Mouse (Mus musculus): ENCODE data around the gene Spsb3. TPM values are rescaled to one million over a fixed set of nuclear protein-coding genes. Genes with fewer than 3 reads are reported as not detected.

Gene Spsb3
- polyA plus RNA-seq (2012; rRNA removed) = 112 and 128 TPM in 2 replicates

GRCm38 (mm10) chr17:24886134-24886931 lies at the start of gene Spsb3, which contains the start of gene Nubp2:
Spsb3 (plus strand) TSS chr17:24886643.
Nubp2 (minus strand) TSS chr17:24886349.

GRCm38 (mm10) chr17:24839842-24840241 lies 46.6 kb upstream of the Spsb3 start, which contains the start of gene Hagh:
Hagh (plus strand) TSS chr17:24840143.

GRCm38 (mm10) chr17:24850065-24850772 lies 36.2 kb upstream of the Spsb3 start, which contains the start of gene Fahd1:
Fahd1 (minus strand) TSS chr17:24850364.

GRCm38 (mm10) chr17:24865776-24866175 lies 20.7 kb upstream of the Spsb3 start, which contains the start of gene Igfals:
Igfals (plus strand) TSS chr17:24865997.

GRCm38 (mm10) chr17:24894995-24895547 lies 8.6 kb downstream of the Spsb3 start, which contains the start of the genes Eme2 and Mrps34:
Eme2 (minus strand) TSS chr17:24895087.
Mrps34 (plus strand) TSS chr17:24895116.

GRCm38 (mm10) chr17:24896241-24896992 lies 10.0 kb downstream of the Spsb3 start, which contains the start of gene Nme3:
Nme3 (plus strand) TSS chr17:24896500.

GRCm38 (mm10) chr17:24936259-24937237 lies 50.1 kb downstream of the Spsb3 start, which contains the start of gene Mapk8ip3:
Mapk8ip3 (minus strand) TSS chr17:24936977.

Other genes with a start within 250 kb of the Spsb3 start
- 81.0 and 93.6 TPM in 2 replicates for gene Slc9a3r2, start 236.3 kb upstream of the Spsb3 start, polyA plus RNA-seq (2012; rRNA removed)
- gene Npw, start 228.2 kb upstream of the Spsb3 start, polyA plus RNA-seq (2012; rRNA removed) = 0.44 and 0.66 TPM in 2 replicates
- 124 and 127 TPM in 2 replicates for gene Zfp598, start 217.0 kb upstream of the Spsb3 start, polyA plus RNA-seq (2012; rRNA removed)
- gene Syngr3, start 196.7 kb upstream of the Spsb3 start, polyA plus RNA-seq (2012; rRNA removed) = 4.1 and 4.6 TPM in 2 replicates
- 59.1 and 69.9 TPM in 2 replicates for gene Gfer, start 190.5 kb upstream of the Spsb3 start, polyA plus RNA-seq (2012; rRNA removed)
- 235 and 246 TPM in 2 replicates for gene Noxo1, start 190.4 kb upstream of the Spsb3 start, polyA plus RNA-seq (2012; rRNA removed)
- 43.3 and 49.1 TPM in 2 replicates for gene Tbl3, start 179.0 kb upstream of the Spsb3 start, polyA plus RNA-seq (2012; rRNA removed)
- not detected in 2 replicates for gene Rnf151, start 168.6 kb upstream of the Spsb3 start, polyA plus RNA-seq (2012; rRNA removed)
- 3,267 and 3,407 TPM in 2 replicates for gene Rps2, start 168.5 kb upstream of the Spsb3 start, polyA plus RNA-seq (2012; rRNA removed)
- 285 and 351 TPM in 2 replicates for gene Ndufb10, start 162.2 kb upstream of the Spsb3 start, polyA plus RNA-seq (2012; rRNA removed)
- gene Rpl3l, start 158.8 kb upstream of the Spsb3 start, polyA plus RNA-seq (2012; rRNA removed) = 0.10 and 0.13 TPM in 2 replicates
- 91.4 and 133 TPM in 2 replicates for gene Msrb1, start 150.0 kb upstream of the Spsb3 start, polyA plus RNA-seq (2012; rRNA removed)
- gene Hs3st6, start 133.7 kb upstream of the Spsb3 start, polyA plus RNA-seq (2012; rRNA removed) = 0.24 and 0.30 TPM in 2 replicates
- gene Meiob, start 82.4 kb upstream of the Spsb3 start, polyA plus RNA-seq (2012; rRNA removed) = not detected in 2 replicates
- gene Hagh, start 46.5 kb upstream of the Spsb3 start, polyA plus RNA-seq (2012; rRNA removed) = 165 and 180 TPM in 2 replicates
- gene Fahd1, start 36.3 kb upstream of the Spsb3 start, polyA plus RNA-seq (2012; rRNA removed) = 34.9 and 43.1 TPM in 2 replicates
- gene Igfals, start 20.6 kb upstream of the Spsb3 start, polyA plus RNA-seq (2012; rRNA removed) = 4.1 and 4.8 TPM in 2 replicates
- gene Nubp2, start 294 bp upstream of the Spsb3 start, polyA plus RNA-seq (2012; rRNA removed) = 28.4 and 29.3 TPM in 2 replicates
- 40.2 and 43.2 TPM in 2 replicates for gene Eme2, start 8.4 kb downstream of the Spsb3 start, polyA plus RNA-seq (2012; rRNA removed)
- gene Mrps34, start 8.5 kb downstream of the Spsb3 start, polyA plus RNA-seq (2012; rRNA removed) = 233 and 246 TPM in 2 replicates
- gene Nme3, start 9.9 kb downstream of the Spsb3 start, polyA plus RNA-seq (2012; rRNA removed) = 66.8 and 90.4 TPM in 2 replicates
- 75.9 and 79.6 TPM in 2 replicates for gene Mapk8ip3, start 50.3 kb downstream of the Spsb3 start, polyA plus RNA-seq (2012; rRNA removed)
- 11.4 and 19.2 TPM in 2 replicates for gene Jpt2, start 74.0 kb downstream of the Spsb3 start, polyA plus RNA-seq (2012; rRNA removed)
- gene Cramp1l, start 129.1 kb downstream of the Spsb3 start, polyA plus RNA-seq (2012; rRNA removed) = 13.7 and 13.8 TPM in 2 replicates
- gene Ift140, start 129.4 kb downstream of the Spsb3 start, polyA plus RNA-seq (2012; rRNA removed) = 9.6 and 10.6 TPM in 2 replicates
- gene Tmem204, start 196.9 kb downstream of the Spsb3 start, polyA plus RNA-seq (2012; rRNA removed) = 22.1 and 24.6 TPM in 2 replicates
- gene Telo2, start 229.3 kb downstream of the Spsb3 start, polyA plus RNA-seq (2012; rRNA removed) = 14.7 and 16.1 TPM in 2 replicates
- 0.13 and 0.14 TPM in 2 replicates for gene Ptx4, start 234.1 kb downstream of the Spsb3 start, polyA plus RNA-seq (2012; rRNA removed)
- gene Clcn7, start 246.7 kb downstream of the Spsb3 start, polyA plus RNA-seq (2012; rRNA removed) = 24.7 and 25.7 TPM in 2 replicates

Measured in colon, adult 2 months (tissue).